Mouse (Mus musculus) brown adipose tissue, adult 24 weeks (tissue): ENCODE results near the gene Ptprh. TPM values are rescaled to one million over a fixed set of nuclear protein-coding genes. Genes with fewer than 3 reads are reported as not detected.

Experiments used
- H3K27ac ChIP-seq: fragments of 200-500 bp; replicated peaks from 2 replicates; pipeline ENCODE4 v1.5.1; 2012; ENCODE audit warnings: low read depth, mild to moderate bottlenecking, low read length
- H3K4me1 ChIP-seq: fragments of 200-500 bp; 2 replicates; pipeline ENCODE4 v1.6.1; 2012; ENCODE audit warnings: low read length, mixed read lengths; ENCODE audit not compliant: control insufficient read depth, insufficient read depth, insufficient read length
- H3K4me3 ChIP-seq: fragments of 200-500 bp; 2 replicates; pipeline ENCODE4 v1.5.1; 2012; ENCODE audit warnings: low read depth, mild to moderate bottlenecking, low read length, moderate library complexity; ENCODE audit not compliant: insufficient read depth
- polyA plus RNA-seq: library from polyadenylated mRNA; stranded (reverse); fragments of >200 nt; gene quantifications from 2 replicates; pipeline ENCODE4 v1.2.4, GENCODE M21; 2012; ENCODE audit not compliant: missing spikeins, insufficient read depth, insufficient read length

Gene Ptprh
- polyA plus RNA-seq, 1 experiment: not detected

DNA sequence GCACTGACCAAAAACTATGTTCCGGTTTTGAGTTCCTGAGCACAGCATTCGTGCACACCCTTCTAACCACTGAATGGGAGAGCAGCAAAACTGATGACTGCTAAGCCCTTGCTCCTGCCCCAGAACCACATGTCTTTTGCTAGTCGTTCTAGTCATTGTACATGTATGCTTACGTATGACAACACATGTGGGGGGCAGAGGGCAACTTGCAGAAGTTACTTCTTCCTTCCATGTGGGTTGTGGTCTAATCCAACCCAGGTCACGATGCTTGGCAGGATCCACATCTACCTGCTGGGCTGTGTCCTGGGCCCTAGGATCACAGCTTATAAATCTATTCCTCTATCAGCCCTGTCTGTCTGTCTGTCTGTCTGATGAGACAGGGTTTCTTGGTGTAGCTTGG is 100.0 kb downstream of the Ptprh start:
- H3K4me3 ChIP-seq: no peak overlapping the region
- peak overlapping the region; percentile 75 for H3K27ac ChIP-seq
- H3K4me1 ChIP-seq: peaks cover 20% of the 10 kb centered on the region

- Histone ChIP-seq H3K4me1 (peaks cover 25% of the 10 kb centered on the region), H3K27ac (no peak overlapping the region), H3K4me3 (no peak overlapping the region)
Observed at GRCm38 (mm10) chr7:4503100-4503499, 100.7 kb downstream of the Ptprh start.

DNA sequence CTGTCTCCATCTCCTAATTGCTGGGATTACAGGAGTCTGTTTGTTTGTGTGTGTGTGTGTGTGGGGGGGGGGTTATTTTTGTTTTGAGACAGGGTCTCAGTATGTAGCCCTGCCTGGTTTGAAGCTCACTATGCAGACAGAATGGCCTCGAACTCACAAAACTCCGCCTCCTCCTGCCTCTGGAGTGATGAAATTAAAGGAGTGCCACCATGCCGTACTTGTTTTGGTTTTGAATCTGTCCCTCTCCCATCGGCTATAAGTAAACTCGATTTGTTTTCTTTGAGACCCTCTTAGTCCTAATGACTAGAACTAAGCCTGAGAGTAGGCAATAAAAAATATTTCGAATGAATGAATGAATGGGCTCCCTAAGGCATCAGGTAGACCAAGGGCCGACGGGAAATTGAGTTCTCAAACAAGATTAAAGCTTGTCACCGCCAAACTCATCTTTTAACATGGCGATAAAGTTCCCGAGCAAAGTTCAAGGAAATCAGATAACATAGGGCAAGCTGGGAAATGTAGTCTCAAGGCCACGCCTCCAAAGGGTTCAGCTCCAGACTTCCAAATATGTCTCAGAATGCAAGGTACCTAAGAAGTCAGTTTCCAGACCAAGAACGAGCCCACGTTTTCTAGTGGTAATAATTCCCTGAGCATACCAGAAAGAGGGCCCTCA is 101.3 kb downstream of the Ptprh start:
- H3K27ac ChIP-seq: peak overlapping the region; percentile 99
- peak overlapping the region; percentile 72 for H3K4me3 ChIP-seq
- H3K4me1 ChIP-seq: peaks cover 30% of the 10 kb centered on the region

GRCm38 (mm10) chr7:4501558-4502397 is 102.1 kb downstream of the Ptprh start, which contains the start of gene Ppp1r12c:
Gene Ppp1r12c, minus strand, starts transcription at chr7:4501680.
- H3K4me1 ChIP-seq: peaks cover 33% of the 10 kb centered on the region
- H3K4me3 ChIP-seq: peak within 1 kb of the TSS; percentile 72
- peak within 1 kb of the TSS; percentile 99 for H3K27ac ChIP-seq

GRCm38 (mm10) chr7:4500892-4501471 is 102.9 kb downstream of the Ptprh start:
- H3K27ac ChIP-seq: peak overlapping the region; percentile 71
- H3K4me1 ChIP-seq: peaks cover 33% of the 10 kb centered on the region
- peak overlapping the region; percentile 72 for H3K4me3 ChIP-seq

DNA sequence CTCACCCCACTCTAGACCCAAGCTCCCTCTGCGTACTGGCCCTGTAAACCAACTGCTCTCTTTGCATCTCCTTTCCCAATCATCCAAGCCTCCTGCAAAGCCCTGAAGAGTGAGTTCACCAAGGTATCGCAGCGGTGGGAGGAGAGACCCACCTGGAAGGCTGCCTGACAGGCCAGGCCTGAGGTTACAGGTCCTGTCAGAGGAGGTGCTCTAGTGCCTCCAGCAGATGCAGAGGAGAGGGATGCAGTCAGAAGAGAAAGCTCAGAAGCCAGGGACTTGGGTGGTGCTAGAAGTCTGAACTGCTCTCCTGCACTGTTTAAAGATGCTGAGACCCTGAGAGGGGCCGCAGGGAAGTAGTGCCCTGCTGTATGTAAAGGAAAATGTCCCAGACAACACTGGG is 104.8 kb downstream of the Ptprh start:
- Histone ChIP-seq H3K4me1 (peaks cover 26% of the 10 kb centered on the region), H3K27ac (peak overlapping the region; percentile 82), H3K4me3 (peak overlapping the region; percentile 72)

Other genes starting within 250 kb of the Ptprh start
- not detected in 2 replicates for gene Gp6, start 206.3 kb downstream of the Ptprh start, polyA plus RNA-seq
- gene Rdh13, start 158.4 kb downstream of the Ptprh start, polyA plus RNA-seq: 15.1 and 29.0 TPM in 2 replicates
- 2.2 and 2.3 TPM in 2 replicates for gene Eps8l1, start 143.4 kb downstream of the Ptprh start, polyA plus RNA-seq
- gene Ppp1r12c, start 102.4 kb downstream of the Ptprh start, polyA plus RNA-seq: 32.9 and 42.2 TPM in 2 replicates
- gene Tnnt1, start 87.7 kb downstream of the Ptprh start, polyA plus RNA-seq: 25.6 and 40.1 TPM in 2 replicates
- gene Tnni3, start 79.8 kb downstream of the Ptprh start, polyA plus RNA-seq: not detected in 2 replicates
- gene Dnaaf3, start 71.6 kb downstream of the Ptprh start, polyA plus RNA-seq: not detected in 2 replicates
- not detected in 2 replicates for gene Syt5, start 56.5 kb downstream of the Ptprh start, polyA plus RNA-seq
- 1.0 and 2.2 TPM in 2 replicates for gene Tmem86b, start 27.4 kb upstream of the Ptprh start, polyA plus RNA-seq
- 31.0 and 46.4 TPM in 2 replicates for gene Ppp6r1, start 55.0 kb upstream of the Ptprh start, polyA plus RNA-seq
- 21.7 and 23.6 TPM in 2 replicates for gene Hspbp1, start 81.0 kb upstream of the Ptprh start, polyA plus RNA-seq
- gene Brsk1, start 86.6 kb upstream of the Ptprh start, polyA plus RNA-seq: 0.63 TPM in 2 replicates
- not detected in 2 replicates for gene Tmem150b, start 121.2 kb upstream of the Ptprh start, polyA plus RNA-seq
- gene Kmt5c, start 136.1 kb upstream of the Ptprh start, polyA plus RNA-seq: 20.0 and 25.7 TPM in 2 replicates
- gene Cox6b2, start 149.1 kb upstream of the Ptprh start, polyA plus RNA-seq: 7.9 and 17.6 TPM in 2 replicates
- gene Fam71e2, start 167.3 kb upstream of the Ptprh start, polyA plus RNA-seq: not detected in 2 replicates
- gene Il11, start 178.8 kb upstream of the Ptprh start, polyA plus RNA-seq: not detected in 2 replicates
- not detected in 2 replicates for gene Tmem190, start 178.9 kb upstream of the Ptprh start, polyA plus RNA-seq
- gene Tmem238, start 185.6 kb upstream of the Ptprh start, polyA plus RNA-seq: 17.0 and 23.3 TPM in 2 replicates
- gene Rpl28, start 188.8 kb upstream of the Ptprh start, polyA plus RNA-seq: 347 and 411 TPM in 2 replicates
- gene Ube2s, start 208.5 kb upstream of the Ptprh start, polyA plus RNA-seq: 64.5 and 67.8 TPM in 2 replicates
- gene Shisa7, start 240.7 kb upstream of the Ptprh start, polyA plus RNA-seq: 0.40 and 0.42 TPM in 2 replicates